ENCODE assay signal across 18 mouse cellular contexts in the genomic region with DNA sequence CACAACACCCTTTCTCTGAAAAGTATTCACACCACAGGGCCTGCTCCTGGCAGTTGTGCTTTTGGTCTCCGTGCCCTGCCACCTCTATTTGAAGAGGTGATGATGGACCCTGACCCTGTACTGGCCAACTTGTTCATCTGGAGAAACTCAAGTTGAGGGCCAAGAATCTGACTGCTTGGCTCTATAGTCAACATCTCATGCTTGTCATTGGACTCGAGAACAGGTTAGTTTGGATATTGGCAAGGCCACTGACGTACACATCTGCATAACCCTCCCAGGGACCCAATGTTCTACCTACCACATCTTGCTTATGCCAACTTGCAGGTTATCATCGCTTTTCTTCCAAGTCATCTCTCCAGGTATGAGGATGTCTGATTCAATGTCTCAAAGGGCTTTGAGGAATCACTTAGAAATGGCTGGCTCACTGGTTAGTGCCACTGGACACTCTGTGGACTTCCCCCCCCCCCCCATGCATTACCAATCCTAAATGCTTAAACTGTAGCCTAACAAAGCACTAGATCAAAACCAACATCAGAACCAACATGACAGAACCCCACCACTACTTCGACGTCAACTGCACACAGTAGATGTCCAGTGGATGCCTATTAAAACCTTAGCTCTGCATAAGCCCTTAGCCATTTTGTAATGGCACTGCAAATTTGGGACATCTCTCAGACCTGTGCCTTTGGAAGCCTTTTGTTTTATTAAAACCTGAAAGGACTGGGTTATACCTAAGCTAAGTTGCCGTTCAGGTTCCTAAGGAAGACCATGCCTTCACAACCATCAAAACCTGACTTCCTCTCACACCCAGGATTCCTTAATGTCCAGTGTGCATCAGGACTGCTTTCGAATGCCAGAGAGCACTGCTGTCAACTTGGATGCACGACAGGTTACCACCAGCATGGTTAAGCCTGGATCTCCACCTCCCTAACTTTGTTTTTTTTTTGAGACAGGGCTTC. TPM values are rescaled to one million over a fixed set of nuclear protein-coding genes. Genes with fewer than 3 reads are reported as not detected.
A peak's percentile ranks its signal among the peaks of the same experiment; 100 is the strongest.
DNase-seq lines count a peak whose midpoint lies in the region; ATAC-seq and TF ChIP-seq lines count a peak whose summit lies in the region.
"Had no signal": no experiment of that assay in that cellular context is flagged by ENCODE, and none has a peak within 500 bp of the region (broad histone marks: within the 10 kb centered on the region; RNA-seq: fewer than 3 reads in every experiment).

No protein-coding gene starts in this region.

- H3K4me3 ChIP-seq in heart, adult 2 months: no peak overlapping the region
- no peak overlapping the region for H3K4me3 ChIP-seq in heart, embryonic 10.5 days
- no peak overlapping the region for H3K4me3 ChIP-seq in liver, adult 2 months (ENCODE audit: insufficient read depth, low read depth, low read length)
- H3K4me3 ChIP-seq in liver, embryonic 12.5 days: no peak overlapping the region
- H3K4me3 ChIP-seq in ES-E14 (ENCODE audit: insufficient read depth in 1 of 2, low read depth in 1 of 2, low read length in 2 of 2, poor library complexity in 1 of 2, severe bottlenecking in 1 of 2) (no peak overlapping the region), myocyte (no peak overlapping the region)
- H3K4me3 ChIP-seq: midbrain, embryonic 15.5 days; neural tube, embryonic 13.5 days had no signal

- TF ChIP-seq POLR2A in heart, adult 2 months (IDR thresholded peaks at IDR 0.05; ENCODE audit: insufficient read depth, low read depth, low read length): peak; percentile 20; the same call in 1 of the 2 replicates
- no peak for TF ChIP-seq POLR2A in liver, adult 2 months (IDR thresholded peaks at IDR 0.05; ENCODE audit: extremely low read depth, insufficient read depth, low read length)
- peak; percentile 44 for TF ChIP-seq POLR2A in myocyte (IDR thresholded peaks at IDR 0.05; ENCODE audit: insufficient read length, low read depth)

- H3ac ChIP-seq in myocyte (ENCODE audit: control insufficient read depth, insufficient read length): no peak overlapping the region

- H3K9ac ChIP-seq in heart, adult 2 months (ENCODE audit: low read depth, low read length): no peak overlapping the region
- no peak overlapping the region for H3K9ac ChIP-seq in liver, adult 2 months (ENCODE audit: low read depth, low read length)
- H3K9ac ChIP-seq in liver, embryonic 12.5 days: no peak overlapping the region
- H3K9ac ChIP-seq in ES-E14 (ENCODE audit: insufficient read depth, low read depth, low read length, poor library complexity, severe bottlenecking): no peak overlapping the region
- H3K9ac ChIP-seq: forebrain, postnatal 0 days; hindbrain, embryonic 14.5 days; midbrain, embryonic 15.5 days; neural tube, embryonic 13.5 days had no signal

- no peaks in the 10 kb centered on the region for H3K9me3 ChIP-seq in heart, embryonic 10.5 days
- no peaks in the 10 kb centered on the region for H3K9me3 ChIP-seq in liver, embryonic 12.5 days (replicated peaks)
- no peaks in the 10 kb centered on the region for H3K9me3 ChIP-seq in ES-E14 (ENCODE audit: control insufficient read depth, insufficient read depth, low read depth, low read length)
- H3K9me3 ChIP-seq: midbrain, embryonic 15.5 days; neural tube, embryonic 13.5 days had no signal

- peaks cover 2% of the 10 kb centered on the region for H3K4me1 ChIP-seq in heart, adult 2 months (ENCODE audit: control insufficient read depth, insufficient read depth, low read length)
- peaks cover 15% of the 10 kb centered on the region for H3K4me1 ChIP-seq in heart, embryonic 10.5 days
- no peaks in the 10 kb centered on the region for H3K4me1 ChIP-seq in liver, adult 2 months (ENCODE audit: control insufficient read depth, insufficient read depth, low read length)
- peaks cover 16% of the 10 kb centered on the region for H3K4me1 ChIP-seq in liver, embryonic 12.5 days
- peaks cover 4 to 5% of the 10 kb centered on the region in 2 experiments; a peak in 2 of 4 replicates for H3K4me1 ChIP-seq in ES-E14 (ENCODE audit: control insufficient read depth in 2 of 2, insufficient read depth in 2 of 2, low read length in 2 of 2, poor library complexity in 1 of 2)

- no peak for DNase-seq in heart, adult 2 months
- no peak for DNase-seq in heart, embryonic 10.5 days (ENCODE audit: low spot score)
- peak; percentile 63 for DNase-seq in liver, adult 2 months (ENCODE audit: extremely low read depth, low read depth, low spot score)
- DNase-seq in ES-E14 (ENCODE audit: low read depth, low spot score): no peak
- DNase-seq in gastrocnemius, adult 18-20 months (ENCODE audit: low spot score): no peak
- DNase-seq in frontal cortex, postnatal 36 days (ENCODE audit: low spot score in 2 of 2): no peak
- DNase-seq: cerebellum, adult 11-12 months; embryo, embryonic 11 days; forebrain, postnatal 0 days; gastrocnemius, postnatal 10 days; kidney, adult 18-20 months; lung, adult 18-20 months; thymus, postnatal 36 days had no signal

- WGBS in heart, adult 2 months: 65% methylated on average over 9 of the region's 9 CpGs
- 76% methylated on average over 9 of the region's 9 CpGs for WGBS in heart, embryonic 10.5 days
- 57% methylated on average over 9 of the region's 9 CpGs for WGBS in liver, adult 2 months
- 75% methylated on average over 9 of the region's 9 CpGs for WGBS in liver, embryonic 12.5 days (ENCODE audit: insufficient replicate concordance)

- H3K79me2 ChIP-seq in heart, adult 2 months (replicated peaks; ENCODE audit: control insufficient read depth, insufficient read depth, low read length): no peaks in the 10 kb centered on the region
- no peaks in the 10 kb centered on the region for H3K79me2 ChIP-seq in liver, adult 2 months (ENCODE audit: control insufficient read depth, insufficient read depth, low read length)
- peaks cover 1% of the 10 kb centered on the region for H3K79me2 ChIP-seq in myocyte (ENCODE audit: control insufficient read depth, insufficient read depth)

- in situ Hi-C loops in ES-E14 (cut with MboI; ENCODE audit: low sequenced_read_pairs in 2 of 2, unreplicated experiment in 2 of 2): no loop called here

- no peak for TF ChIP-seq EP300 in heart, adult 2 months (IDR thresholded peaks at IDR 0.05; ENCODE audit: insufficient read depth, low read depth, low read length)

- ATAC-seq in liver, embryonic 12.5 days: no peak
- ATAC-seq: forebrain, postnatal 0 days; midbrain, embryonic 15.5 days had no signal

- no peak for TF ChIP-seq CTCF in heart, adult 2 months (IDR thresholded peaks at IDR 0.05)
- TF ChIP-seq CTCF in liver, adult 2 months (IDR thresholded peaks at IDR 0.05; ENCODE audit: low read depth, low read length): no peak

- H3K36me3 ChIP-seq in heart, adult 2 months (ENCODE audit: control insufficient read depth, insufficient read depth, low read length): peaks cover 28% of the 10 kb centered on the region
- H3K36me3 ChIP-seq in heart, embryonic 10.5 days: peaks cover 44% of the 10 kb centered on the region
- H3K36me3 ChIP-seq in liver, adult 2 months (ENCODE audit: control insufficient read depth, insufficient read depth, low read length): peaks cover 35% of the 10 kb centered on the region
- peaks cover 44% of the 10 kb centered on the region for H3K36me3 ChIP-seq in liver, embryonic 12.5 days
- peaks cover 31% of the 10 kb centered on the region for H3K36me3 ChIP-seq in ES-E14 (ENCODE audit: control insufficient read depth, insufficient read depth, low read length, poor library complexity, severe bottlenecking)
- H3K36me3 ChIP-seq in myocyte (ENCODE audit: control insufficient read depth, insufficient read depth): peaks cover 43% of the 10 kb centered on the region

- no peak overlapping the region for H3K4me2 ChIP-seq in liver, embryonic 12.5 days
- no peak overlapping the region for H3K4me2 ChIP-seq in myocyte (ENCODE audit: low read depth)
- H3K4me2 ChIP-seq: hindbrain, embryonic 14.5 days; midbrain, embryonic 15.5 days; neural tube, embryonic 13.5 days had no signal

- intact Hi-C loops in heart, adult 2 months (cut with DNase I): no loop called here

- no peak overlapping the region for H3K27ac ChIP-seq in heart, adult 2 months
- no peak overlapping the region for H3K27ac ChIP-seq in heart, embryonic 10.5 days
- H3K27ac ChIP-seq in liver, adult 2 months (replicated peaks; ENCODE audit: insufficient read depth, low read depth, low read length): no peak overlapping the region
- no peak overlapping the region for H3K27ac ChIP-seq in liver, embryonic 12.5 days
- H3K27ac ChIP-seq in ES-E14 (ENCODE audit: insufficient read depth, low read depth, low read length, poor library complexity, severe bottlenecking): no peak overlapping the region
- H3K27ac ChIP-seq: hindbrain, embryonic 14.5 days; midbrain, embryonic 15.5 days; neural tube, embryonic 13.5 days had no signal

- no peaks in the 10 kb centered on the region for H3K27me3 ChIP-seq in heart, adult 2 months (ENCODE audit: control insufficient read depth, insufficient read depth, low read length)
- H3K27me3 ChIP-seq in heart, embryonic 10.5 days (ENCODE audit: insufficient read depth, poor library complexity, severe bottlenecking): no peaks in the 10 kb centered on the region
- H3K27me3 ChIP-seq in liver, adult 2 months (ENCODE audit: control insufficient read depth, insufficient read depth, low read length): no peaks in the 10 kb centered on the region
- H3K27me3 ChIP-seq in liver, embryonic 12.5 days (replicated peaks): peaks cover 6% of the 10 kb centered on the region; the same call in 1 of the 2 replicates
- H3K27me3 ChIP-seq in myocyte (ENCODE audit: control insufficient read depth, insufficient read depth, insufficient read length): no peaks in the 10 kb centered on the region
- H3K27me3 ChIP-seq: midbrain, embryonic 15.5 days; neural tube, embryonic 13.5 days had no signal

RNA-seq across cellular contexts. Expression of gene Slc38a2, which starts 13.1 kb away (rescaled TPM):
- 100 to 1,000 TPM; 149 to 209 TPM for total RNA-seq in heart, adult 2 months (2021)
- polyA plus RNA-seq in heart, adult 2 months (2012; rRNA removed): 59.3 and 109 TPM in 2 replicates
- polyA plus RNA-seq in heart, embryonic 10.5 days (2016; fragmentation: Nextera tagmentation; extraction: Ambion mirVana): 113 and 119 TPM in 2 replicates
- 73.9 and 85.1 TPM in 2 replicates for total RNA-seq in liver, adult 2 months (2014; rRNA removed)
- polyA plus RNA-seq in liver, adult 2 months (2012; rRNA removed): 22.1 and 22.5 TPM in 2 replicates
- 57.6 and 62.7 TPM in 2 replicates for polyA plus RNA-seq in liver, embryonic 12.5 days (2016; fragmentation: Nextera tagmentation; extraction: Ambion mirVana)
- 262 and 326 TPM in 2 replicates for total RNA-seq in ES-E14 (2012; rRNA removed)
- 95.0 TPM for polyA plus RNA-seq in myocyte (2012; fragmentation: generic; extraction: Trizol)
- total RNA-seq in gastrocnemius, adult 18-20 months (2021): 100 to 1,000 TPM in 1 of 2 experiments, 10 to 100 TPM in 1; 93.4 to 242 TPM

RNA-seq across cellular contexts. Expression of gene Slc38a1, which starts 43.8 kb away (rescaled TPM):
- total RNA-seq in heart, adult 2 months (2021): 10 to 100 TPM; 11.8 to 12.8 TPM
- 12.7 and 14.2 TPM in 2 replicates for polyA plus RNA-seq in heart, adult 2 months (2012; rRNA removed)
- polyA plus RNA-seq in heart, embryonic 10.5 days (2016; fragmentation: Nextera tagmentation; extraction: Ambion mirVana): 90.5 and 96.2 TPM in 2 replicates
- total RNA-seq in liver, adult 2 months (2014; rRNA removed): 0.74 and 0.87 TPM in 2 replicates
- polyA plus RNA-seq in liver, adult 2 months (2012; rRNA removed): 0.31 and 2.0 TPM in 2 replicates
- 41.1 and 43.1 TPM in 2 replicates for polyA plus RNA-seq in liver, embryonic 12.5 days (2016; fragmentation: Nextera tagmentation; extraction: Ambion mirVana)
- 95.6 and 99.8 TPM in 2 replicates for total RNA-seq in ES-E14 (2012; rRNA removed)
- 28.5 TPM for polyA plus RNA-seq in myocyte (2012; fragmentation: generic; extraction: Trizol)
- total RNA-seq in gastrocnemius, adult 18-20 months (2021): 1 to 10 TPM in 1 of 2 experiments, under 1 TPM in 1; 0.75 to 1.4 TPM
